Mouse (Mus musculus) embryonic fibroblast, embryonic 13.5 days (primary cell): ENCODE measurements around the gene Fancc.

ENCODE experiments used
- CTCF ChIP-seq: IDR thresholded peaks from 2 replicates; pipeline ENCODE4 v1.5.1; 2011; ENCODE audit warnings: mild to moderate bottlenecking, control low read depth, low read length, moderate library complexity, borderline replicate concordance; ENCODE audit not compliant: insufficient read depth
- POLR2A ChIP-seq: IDR thresholded peaks from 2 replicates; pipeline ENCODE4 v1.6.1; 2011; ENCODE audit warnings: low read depth, mild to moderate bottlenecking, control low read depth, low read length, moderate library complexity

DNA sequence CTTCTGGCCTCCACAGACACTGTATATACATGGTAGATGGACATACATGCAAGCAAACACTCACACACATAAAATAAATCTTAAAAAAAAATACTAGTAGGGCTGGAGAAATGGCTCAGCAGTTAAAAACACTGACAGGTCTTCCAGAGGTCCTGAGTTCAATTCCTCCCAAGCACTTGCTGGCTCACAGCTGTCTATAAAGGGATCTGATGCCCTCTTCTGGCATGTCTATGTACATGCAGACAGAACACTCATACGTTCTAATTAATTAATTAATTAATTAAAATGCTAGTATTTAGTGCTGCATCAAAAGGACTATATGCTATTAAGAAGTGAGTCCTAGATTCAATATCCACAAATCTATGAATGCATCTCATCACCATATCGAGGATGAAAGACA, 78.9 kb downstream of the Fancc start:
- no peak for TF ChIP-seq CTCF
- no peak for TF ChIP-seq POLR2A
